Mouse (Mus musculus) spleen, embryonic (tissue): Measurements from ENCODE around the gene Gnb1l.

ENCODE experiments used
- CTCF ChIA-PET: fragments of 350-600 bp; sonication (Branson Sonifier 250); formaldehyde crosslinking; loops from one replicate; lab custom pipeline; 2022; lab: Charles Lee

Gnb1l gene

GRCm38 (mm10) chr16:18498558-18498990 is at the start of gene Gnb1l, which contains the start of gene Rtl10:
Gene Gnb1l (plus strand): TSS chr16:18498713.
Gene Rtl10 (plus strand): TSS chr16:18498901.
- CTCF ChIA-PET = interaction anchor here (1.0 kb wide), 1 partner anchor 152 kb away, joined by 3 read pairs; no protein-coding TSS in a partner anchor

- CTCF ChIA-PET = no interaction called here
Observed at GRCm38 (mm10) chr16:18449005-18449404, 49.5 kb upstream of the Gnb1l start.

DNA sequence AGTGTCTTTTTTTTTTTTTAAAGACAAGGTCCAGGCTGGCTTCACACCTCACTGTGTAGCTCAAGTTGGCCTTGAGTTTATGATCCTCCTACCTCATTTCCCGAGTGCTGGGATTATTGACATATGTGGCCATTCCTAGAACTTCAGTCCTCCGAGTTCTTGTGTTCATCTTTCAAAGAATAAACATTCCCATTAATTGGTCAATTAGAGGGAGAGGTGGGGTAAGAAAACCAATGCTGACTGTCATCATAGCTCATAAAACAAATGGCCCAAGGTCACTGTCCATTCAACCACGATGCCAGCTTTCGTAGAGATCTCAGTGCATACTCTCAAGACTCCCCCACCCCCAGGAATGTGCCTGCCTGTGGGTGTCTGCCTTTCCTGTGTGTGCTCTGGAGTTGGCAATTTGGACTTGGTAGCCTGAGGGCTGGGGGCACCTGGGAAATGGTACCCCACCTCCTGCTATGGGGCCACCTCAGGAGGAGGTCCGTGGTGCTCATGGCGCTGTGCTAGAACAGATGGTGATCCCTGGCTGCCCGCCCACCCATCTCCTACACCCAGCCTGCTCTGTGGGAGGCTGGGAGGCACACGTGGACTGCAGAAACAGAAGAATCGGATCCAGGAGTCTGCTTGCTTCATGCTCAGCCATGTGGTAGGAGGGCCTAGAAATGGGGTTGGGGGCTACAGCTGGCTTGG is 46.9 kb upstream of the Gnb1l start:
- CTCF ChIA-PET = no interaction called here

GRCm38 (mm10) chr16:18452361-18452862 is 46.1 kb upstream of the Gnb1l start:
- CTCF ChIA-PET = no interaction called here

GRCm38 (mm10) chr16:18453846-18454245 is 44.7 kb upstream of the Gnb1l start:
- CTCF ChIA-PET = no interaction called here

GRCm38 (mm10) chr16:18455407-18455806 is 43.1 kb upstream of the Gnb1l start:
- CTCF ChIA-PET = no interaction called here

DNA sequence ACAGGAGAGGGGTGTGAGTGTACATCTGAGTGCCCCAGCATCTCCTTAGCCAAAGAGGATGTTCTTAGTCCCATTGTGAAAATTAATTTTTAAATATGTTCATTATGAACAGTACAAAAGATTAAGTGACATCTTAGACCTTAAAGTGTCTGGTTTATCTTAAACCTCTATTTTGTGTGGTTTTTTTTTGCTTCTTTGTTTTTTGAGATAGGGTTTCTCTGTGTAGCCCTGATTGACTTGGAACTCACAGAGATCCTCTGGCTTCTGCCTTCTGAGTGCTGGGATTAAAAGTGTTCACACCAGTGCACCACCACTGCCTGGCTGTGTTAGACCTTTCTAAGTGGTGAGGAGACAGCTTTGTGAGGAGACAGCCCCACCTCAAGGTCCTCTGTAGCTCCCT is 39.9 kb upstream of the Gnb1l start:
- CTCF ChIA-PET = interaction anchor here (0.6 kb wide), 1 partner anchor 114 kb away, joined by 3 read pairs; no protein-coding TSS in a partner anchor

GRCm38 (mm10) chr16:18459335-18459954 is 39.1 kb upstream of the Gnb1l start:
- CTCF ChIA-PET = interaction anchor here (0.6 kb wide), 1 partner anchor 115 kb away, joined by 3 read pairs; no protein-coding TSS in a partner anchor

GRCm38 (mm10) chr16:18459955-18460370 is 38.5 kb upstream of the Gnb1l start:
- CTCF ChIA-PET = no interaction called here

DNA sequence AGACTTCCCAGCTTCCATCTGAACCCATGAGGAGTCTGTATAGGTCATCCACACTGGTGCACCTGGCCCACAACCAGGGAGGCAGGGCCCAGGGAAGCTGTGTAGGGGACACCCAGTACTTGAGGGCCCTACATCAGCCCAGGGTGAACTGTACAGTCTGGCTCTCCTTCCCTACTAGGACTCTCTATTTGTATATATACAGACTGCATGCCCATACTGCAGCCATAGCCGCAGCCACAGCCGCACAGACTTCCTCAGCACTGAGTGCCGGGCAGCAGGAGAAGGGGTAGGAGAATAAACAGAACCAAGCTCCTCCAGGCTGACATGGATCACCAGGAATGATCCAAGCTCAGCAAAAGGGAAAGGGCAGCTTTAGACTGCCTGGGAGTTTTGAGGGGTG is 37.7 kb upstream of the Gnb1l start:
- CTCF ChIA-PET = no interaction called here

DNA sequence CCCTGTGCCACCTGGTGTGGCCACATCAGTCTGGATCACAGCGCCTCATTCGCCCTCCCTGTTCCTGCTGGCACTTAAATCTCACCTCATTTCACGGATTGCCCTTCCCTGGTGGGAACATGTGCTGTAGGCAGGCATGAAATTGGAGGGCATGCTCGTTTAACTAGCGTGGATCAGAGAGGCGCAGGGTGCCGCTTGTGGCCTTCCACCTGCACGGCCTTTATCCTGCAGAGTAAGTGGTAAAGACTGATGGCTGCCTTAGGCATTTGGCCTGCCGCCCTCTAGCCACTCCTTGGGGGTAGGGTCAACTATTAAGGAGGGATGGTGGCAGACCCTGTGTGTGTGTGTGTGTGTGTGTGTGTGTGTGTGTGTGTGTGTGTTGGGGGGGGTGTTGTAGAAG is 36.5 kb upstream of the Gnb1l start:
- CTCF ChIA-PET = interaction anchor here (0.7 kb wide), 1 partner anchor 288 kb away, joined by 3 read pairs; no protein-coding TSS in a partner anchor

DNA sequence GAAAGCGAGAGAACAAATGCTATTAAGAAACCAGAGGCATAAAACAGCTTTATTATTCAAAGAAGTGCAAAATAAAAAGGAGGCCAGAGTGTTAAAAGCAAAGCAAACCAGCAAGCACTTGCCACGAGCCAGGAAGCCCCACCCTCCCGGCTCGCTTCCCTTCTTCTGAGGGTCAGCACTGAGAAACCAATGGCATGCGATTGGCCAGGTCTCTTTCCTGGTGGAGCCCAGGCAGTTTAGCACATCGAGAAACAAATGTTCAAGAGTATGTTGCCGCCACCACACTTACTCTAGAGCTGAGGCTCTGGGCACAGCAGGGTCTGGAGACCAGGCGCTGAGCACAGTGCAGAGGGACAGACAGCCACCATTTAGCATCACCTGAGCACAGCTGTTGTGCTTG is 35.9 kb upstream of the Gnb1l start:
- CTCF ChIA-PET = interaction anchor here (0.7 kb wide), 1 partner anchor 289 kb away, joined by 3 read pairs; no protein-coding TSS in a partner anchor

DNA sequence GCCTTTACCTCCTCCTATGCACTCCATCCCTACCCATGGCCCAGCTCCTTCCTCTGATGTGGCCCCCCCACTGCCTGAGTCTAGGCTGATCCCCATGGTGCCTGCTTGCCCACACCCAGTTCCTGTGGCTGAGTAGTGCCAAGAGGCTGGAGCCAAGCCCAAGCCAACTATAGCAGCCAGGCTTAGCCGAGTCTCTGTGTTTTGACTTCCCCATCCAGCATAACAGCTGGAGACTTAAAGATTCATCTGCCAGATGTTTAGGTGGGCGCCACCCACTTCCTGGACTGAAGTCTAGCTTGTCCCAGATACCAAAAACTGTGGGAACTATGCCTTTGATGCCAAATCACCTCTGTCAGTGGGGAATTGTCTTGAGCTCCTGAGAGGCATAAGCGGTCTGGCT is 34.2 kb upstream of the Gnb1l start:
- CTCF ChIA-PET = no interaction called here

GRCm38 (mm10) chr16:18470829-18471228 is 27.7 kb upstream of the Gnb1l start:
- CTCF ChIA-PET = no interaction called here

DNA sequence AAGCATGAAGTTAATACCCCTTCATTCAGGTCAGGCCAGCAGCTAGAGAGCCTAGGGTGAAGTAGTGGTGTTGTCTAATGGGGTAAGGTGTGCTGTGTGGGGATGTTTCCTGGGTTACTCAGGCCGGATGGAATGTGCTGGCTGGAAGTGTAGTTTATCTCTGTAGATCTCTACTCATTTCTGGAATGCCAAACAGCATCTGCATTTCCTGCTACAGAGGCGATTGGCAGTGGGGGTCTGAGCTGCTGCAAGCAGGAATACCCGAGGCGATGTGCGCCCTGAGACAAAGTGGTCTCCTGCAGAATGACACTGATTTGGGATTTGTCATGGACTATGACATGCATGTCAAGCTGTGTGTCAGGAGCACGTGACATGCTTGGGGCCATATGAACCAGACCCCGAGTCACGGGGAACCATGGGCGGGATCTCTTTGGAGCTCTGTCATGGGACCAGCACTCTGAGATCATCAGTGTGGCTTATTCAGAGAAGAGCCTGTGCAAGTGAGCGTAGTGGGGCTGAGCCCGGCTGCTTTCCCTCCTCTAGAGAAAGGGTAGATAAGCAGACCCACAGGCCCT is 27.0 kb upstream of the Gnb1l start:
- CTCF ChIA-PET = no interaction called here

DNA sequence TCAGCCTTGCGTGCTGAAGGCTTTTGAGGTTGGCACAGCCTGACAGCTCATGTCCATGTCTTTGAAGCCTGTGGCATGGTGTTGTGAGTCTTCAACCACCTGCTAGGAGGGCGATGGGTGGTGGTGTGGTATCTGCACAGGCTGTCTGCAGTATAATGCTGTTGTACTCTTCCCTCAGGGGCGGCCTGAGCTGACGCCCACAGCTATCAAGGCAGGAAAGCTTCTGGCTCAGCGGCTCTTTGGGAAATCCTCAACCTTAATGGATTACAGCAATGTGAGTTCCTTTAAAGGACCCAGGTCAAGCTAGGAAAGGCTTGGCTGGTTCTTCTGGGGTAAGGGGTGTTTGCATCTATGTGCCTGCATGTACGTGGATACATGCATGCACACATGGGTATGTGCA is 26.5 kb upstream of the Gnb1l start:
- CTCF ChIA-PET = no interaction called here

DNA sequence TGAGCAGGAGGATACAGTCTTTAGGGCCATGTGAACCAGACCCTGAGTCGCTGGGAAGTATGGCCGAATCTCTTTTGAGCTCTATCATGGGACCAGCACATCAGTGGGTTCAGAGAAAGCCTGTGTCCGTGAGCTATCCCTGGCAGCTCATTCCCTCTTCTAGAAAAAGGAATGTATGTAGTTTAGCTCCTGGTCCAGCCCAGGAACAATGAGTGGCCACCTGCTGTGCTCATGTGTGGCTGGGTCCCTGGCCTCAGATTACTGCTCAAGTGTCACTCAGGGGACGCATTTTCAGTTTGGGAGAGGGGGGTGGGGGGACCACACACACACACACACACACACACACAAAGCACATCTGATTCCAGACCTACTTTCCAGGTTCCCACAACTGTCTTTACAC is 26.1 kb upstream of the Gnb1l start:
- CTCF ChIA-PET = no interaction called here

DNA sequence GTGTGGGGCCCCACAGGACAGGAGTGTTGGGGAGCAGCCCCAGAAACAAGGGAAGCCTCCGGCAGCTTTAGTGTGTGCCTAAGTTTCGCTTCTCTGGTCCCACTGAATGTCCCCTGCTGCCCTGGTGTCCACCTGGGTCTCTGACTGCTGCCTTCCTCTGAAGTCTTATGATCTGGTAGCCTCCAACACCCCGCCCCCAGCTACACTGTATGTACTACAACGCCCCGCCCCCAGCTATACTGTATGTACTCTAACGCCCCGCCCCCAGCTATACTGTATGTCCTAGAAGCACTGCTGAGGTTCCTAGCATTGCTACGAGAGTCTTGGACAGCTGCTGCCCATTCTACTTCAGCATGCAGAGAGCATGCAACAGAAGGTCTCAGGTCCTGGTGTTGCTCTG is 25.5 kb upstream of the Gnb1l start:
- CTCF ChIA-PET = no interaction called here

DNA sequence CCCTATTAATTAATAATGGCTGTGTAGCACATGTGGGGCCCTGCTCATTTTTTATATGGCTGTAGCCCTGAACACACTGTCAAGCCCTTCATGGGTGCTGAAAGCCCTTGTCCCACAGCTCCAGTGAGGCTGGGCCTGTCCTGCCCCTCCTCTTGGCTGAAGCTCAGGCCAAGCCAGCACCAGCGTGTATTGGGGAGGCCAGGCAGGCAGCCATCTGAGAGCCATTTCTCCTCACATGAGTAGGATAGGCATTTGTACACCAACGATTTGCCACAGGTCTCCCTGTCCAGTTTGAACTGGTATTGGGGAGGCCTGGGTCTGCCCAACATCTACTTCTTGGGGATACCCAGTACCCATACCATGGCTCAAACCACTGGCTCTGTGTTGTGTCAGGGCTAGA is 24.5 kb upstream of the Gnb1l start:
- CTCF ChIA-PET = no interaction called here

GRCm38 (mm10) chr16:18477996-18478395 is 20.5 kb upstream of the Gnb1l start:
- CTCF ChIA-PET = no interaction called here

- CTCF ChIA-PET = no interaction called here
Observed at GRCm38 (mm10) chr16:18479667-18480066, 18.8 kb upstream of the Gnb1l start.

GRCm38 (mm10) chr16:18480933-18481485 is 17.5 kb upstream of the Gnb1l start:
- CTCF ChIA-PET = no interaction called here
